Mouse (Mus musculus) right cerebral cortex, postnatal 10 days (tissue): ENCODE data around the gene Zfp113.
"Not testable (repeated sequence)": the region's sequence is repeated elsewhere in the genome, so short reads cannot be mapped to it uniquely, and the experiment has no call there.

ENCODE experiments used
- DNase-seq, 2 experiments: peaks; one replicate each; pipeline ENCODE4 v3.0.0; 2021; ENCODE audit warnings: low spot score in 2 of 2

The Zfp113 gene

GRCm38 (mm10) chr5:138137935-138138549 is 17.5 kb downstream of the Zfp113 start:
- DNase-seq: peak in 1 of 2 experiments; percentile 36

DNA sequence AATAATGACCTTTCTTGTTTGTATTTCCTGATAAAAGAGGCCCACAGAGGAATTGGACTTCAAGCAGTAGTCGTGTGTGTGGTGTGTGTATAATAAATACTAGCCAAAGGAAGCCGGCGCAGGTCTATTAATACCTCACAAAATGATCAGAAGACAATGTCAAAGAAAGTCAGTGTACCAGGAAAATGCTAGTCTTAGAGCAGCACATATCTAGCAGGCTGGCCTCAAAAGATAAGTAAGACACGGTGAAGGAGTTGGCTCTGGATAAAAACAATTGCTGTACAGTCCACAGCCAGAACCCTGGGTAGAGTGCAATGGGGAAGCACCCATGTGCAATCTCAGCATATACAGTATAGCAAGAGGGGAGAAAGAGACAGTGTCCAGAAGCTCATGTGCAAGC is 18.3 kb downstream of the Zfp113 start:
- no peak for DNase-seq

DNA sequence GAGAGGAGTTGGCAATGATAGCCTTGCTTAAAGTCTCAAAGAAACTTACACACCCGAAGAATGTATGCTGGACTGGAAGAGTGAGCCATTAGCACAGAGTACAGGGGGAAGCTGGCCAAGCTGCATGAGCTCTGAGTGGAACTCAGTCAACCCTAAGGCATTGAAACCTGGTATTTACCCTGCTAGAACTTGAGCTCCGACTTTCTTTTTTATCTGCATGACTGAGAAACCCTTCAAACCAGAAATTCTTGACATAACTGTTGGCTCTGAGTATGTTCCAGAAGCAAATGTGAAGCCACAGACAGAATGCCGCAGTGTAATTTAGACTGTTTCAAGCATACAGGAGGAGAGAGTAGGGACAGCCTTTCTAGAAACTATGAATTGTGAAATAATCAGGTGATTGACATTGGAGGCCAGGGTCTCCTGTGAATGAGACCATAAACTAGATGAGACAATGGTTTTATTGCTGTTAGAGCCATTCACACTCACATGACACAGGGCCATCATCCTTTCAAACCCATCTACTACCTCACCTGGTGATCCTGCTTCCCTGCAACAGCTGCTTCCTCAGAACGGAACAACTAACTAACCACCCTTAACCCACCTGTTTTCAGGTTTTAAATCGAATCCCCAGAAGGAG is 23.0 kb downstream of the Zfp113 start:
- DNase-seq: no peak

DNA sequence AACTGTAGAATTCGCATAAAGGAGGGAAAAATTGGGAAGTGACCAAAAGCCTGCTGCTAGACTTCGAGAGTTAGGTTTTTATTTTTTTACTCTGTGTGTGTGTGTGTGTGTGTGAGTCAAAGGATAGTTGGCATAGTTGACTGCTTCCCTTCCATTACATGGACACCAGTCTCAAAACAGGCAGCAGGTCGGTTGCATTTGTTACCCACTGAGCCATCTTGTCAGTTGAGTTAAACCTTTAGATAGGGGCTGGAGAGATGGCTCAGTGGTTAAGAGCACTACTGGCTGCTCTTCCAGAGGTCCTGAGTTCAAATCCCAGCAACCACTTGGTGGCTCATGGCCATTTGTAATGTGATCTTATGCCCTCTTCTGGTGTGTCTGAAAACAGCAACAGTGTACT is 37.5 kb downstream of the Zfp113 start:
- no peak for DNase-seq

DNA sequence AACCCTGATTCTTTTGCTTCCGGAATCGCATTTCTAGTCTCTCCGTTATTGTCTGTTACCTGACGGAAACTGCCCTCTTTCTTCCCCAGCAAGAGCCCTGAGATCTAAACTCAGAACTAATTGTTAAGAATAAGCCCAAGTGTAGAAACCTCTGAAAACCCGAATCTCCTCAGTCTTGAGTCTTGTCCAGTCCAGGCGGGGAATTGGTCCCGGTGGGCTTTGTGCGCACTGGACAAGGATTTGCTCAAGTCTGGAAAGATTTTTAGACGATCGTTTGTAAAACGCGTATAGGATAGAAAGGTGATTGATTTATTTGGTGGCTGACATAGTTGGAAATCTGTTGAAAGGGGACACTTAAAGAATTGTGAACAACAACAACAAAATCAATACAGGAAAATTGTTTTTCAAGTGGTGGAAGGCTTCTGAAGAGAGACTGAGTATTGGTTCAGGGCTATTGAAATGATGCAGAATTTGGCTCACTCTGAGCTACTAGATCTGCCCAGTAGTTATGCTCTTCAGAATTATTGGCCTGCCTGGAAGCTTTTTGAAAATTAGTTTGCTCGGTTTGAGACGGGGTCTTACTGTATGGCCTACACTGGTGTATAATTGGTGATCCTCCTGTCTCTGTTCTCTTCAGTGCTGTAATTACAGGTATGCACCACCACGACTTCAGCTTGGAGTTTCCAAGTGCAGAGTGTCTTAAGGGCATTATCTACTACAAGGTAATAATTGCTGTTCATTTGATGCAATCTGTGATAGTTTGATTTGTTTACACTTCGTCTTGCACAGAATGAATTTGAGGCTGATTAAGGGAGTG is 38.1 kb downstream of the Zfp113 start:
- DNase-seq: no peak

DNA sequence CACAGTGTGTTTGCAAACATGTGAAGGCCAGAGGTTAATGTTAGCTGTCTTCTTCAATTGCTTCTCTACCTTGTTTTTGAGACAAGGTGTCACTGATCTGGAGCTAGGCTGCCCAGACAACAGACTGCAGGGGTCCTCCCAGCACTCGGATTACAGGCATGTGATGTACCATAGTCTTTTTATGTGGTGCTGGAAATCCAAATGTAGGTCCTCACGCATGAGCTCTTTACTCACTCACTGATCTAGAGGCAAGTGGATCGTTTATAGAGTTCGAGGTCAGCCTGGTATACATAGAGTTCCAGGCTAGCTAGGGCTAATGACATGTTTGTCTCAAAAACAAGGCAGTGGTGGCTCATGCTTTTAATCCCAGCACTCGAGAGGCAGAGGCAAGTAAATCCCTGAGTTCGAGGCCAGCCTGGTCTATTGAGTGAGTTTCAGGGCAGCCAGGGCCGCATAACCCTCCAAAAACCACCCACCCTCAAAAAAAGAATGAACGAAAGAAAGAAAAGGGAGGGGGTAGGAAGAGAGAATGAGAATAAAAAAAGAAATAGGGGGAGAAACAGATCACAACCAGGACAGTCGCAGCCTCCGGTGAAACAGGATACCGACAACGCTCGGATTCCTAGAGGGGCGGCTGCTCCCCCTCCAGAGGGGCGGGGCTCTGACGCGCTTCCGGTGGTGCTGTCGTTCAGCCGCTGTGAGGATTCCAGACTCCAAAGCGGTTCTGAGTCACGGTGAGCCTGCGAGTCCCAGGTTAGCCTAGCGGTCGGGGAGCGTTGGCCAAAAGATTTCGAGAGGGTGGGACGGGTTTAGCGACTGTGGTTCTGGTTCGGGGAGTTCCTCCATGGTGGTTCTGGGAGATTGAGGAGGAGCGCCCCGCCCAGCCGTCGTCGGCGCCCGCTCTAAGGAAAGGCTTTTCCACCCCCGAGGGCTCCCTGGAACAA is 39.0 kb downstream of the Zfp113 start, which contains the start of gene Zscan21:
Gene Zscan21 (plus strand): TSS at position 649 of the 944 bp plus-strand sequence.
- DNase-seq: peak; percentile 92 to 93

DNA sequence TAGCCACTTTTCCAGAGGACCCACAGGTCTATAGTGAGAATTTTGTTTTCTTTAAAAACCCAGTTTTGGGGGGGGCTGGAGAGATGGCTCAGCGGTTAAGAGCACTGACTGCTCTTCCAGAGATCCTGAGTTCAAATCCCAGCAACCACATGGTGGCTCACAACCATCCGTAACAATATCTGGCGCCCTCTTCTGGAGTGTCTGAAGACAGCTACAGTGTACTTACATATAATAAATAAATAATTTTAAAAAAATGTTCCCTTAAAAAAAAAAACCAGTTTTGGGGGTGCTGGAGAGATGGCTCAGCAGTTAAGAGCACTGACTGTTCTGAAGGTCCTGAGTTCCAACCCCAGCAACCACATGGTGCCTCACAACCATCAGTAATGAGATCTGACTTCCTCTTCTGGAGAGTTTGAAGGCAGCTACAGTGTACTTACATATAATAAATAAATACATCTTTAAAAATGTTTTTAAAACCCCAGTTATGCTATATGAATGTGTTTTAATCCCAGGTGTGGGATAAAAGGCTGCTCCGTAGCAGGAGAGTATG is 45.6 kb downstream of the Zfp113 start:
- not testable (repeated sequence) for DNase-seq

DNA sequence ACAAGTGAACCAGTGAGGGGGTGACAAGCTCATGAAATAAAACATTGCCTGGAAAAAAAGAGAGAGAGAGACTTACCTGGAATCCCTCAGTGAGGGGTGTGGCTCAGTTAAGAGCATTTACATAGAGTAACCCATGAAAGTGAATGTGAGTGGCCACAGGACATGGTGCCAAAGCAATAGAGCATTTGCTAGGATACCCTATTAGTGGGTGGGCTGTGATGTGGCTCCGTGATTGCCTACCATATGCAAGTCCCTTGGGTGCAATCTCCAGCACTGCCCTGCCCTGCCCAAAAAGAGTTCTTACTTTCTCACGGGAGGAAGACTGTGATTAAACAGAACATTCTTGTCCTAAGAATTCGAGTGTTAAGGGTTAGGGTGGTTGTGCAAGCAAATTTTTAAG is 48.4 kb downstream of the Zfp113 start:
- no peak for DNase-seq

DNA sequence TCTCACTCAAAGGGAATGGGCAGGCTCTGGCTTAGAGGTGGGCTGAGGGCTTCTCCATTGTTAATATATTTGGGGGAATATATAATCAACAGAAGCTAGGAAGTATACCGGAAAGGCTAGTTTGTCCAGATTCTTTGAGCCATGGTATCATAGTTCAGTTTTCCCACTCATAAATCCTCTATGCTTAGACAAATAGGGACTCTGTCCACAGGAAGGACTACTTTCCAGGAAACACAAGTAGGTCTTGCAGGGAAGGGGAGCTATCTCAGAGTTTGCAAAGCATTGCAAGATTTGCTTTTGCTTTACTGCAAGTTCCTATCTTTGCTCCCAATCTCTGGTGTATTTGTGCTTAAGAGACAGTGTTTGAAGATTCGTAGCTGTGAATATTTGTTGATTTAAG is 50.6 kb downstream of the Zfp113 start:
- no peak for DNase-seq

- DNase-seq: no peak
Observed at GRCm38 (mm10) chr5:138094474-138094873, 61.1 kb downstream of the Zfp113 start.

DNA sequence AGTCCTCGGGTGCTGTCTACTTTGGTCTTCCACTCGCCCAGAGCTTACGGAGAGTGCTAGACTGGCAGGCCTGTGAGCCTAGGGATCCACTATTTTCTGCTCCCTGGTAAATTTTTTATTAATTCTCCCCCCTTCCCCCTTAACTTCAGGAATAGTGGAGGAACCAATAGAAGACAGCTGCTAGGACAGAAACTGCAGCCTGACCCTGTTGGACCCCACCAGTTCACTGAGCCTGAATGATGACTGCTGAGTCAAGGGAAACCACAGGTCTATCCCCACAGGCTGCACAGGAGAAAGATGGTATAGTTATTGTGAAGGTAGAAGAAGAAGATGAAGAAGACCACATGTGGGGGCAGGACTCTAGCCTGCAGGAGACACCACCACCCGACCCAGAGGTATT is 62.8 kb downstream of the Zfp113 start:
- DNase-seq: no peak

DNA sequence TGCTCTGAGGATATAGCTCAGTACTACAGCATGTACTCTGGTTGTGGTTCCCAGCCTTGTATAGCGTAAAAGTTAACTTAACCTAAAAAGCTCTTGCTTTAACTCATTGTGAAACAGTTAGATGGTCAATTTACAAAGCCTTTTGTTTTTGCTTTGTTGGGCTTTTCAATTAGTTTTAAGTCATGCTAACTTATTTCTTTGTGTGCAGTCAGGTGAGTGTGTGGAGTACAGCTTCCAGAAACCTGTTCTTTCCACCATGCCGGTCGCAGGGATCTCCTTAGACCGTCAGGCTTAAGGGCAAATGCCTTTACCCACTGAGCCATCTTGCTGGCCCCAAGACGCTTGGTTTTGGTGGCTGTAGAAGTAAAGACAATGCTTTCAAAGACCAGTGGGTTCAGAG is 64.8 kb downstream of the Zfp113 start:
- no peak for DNase-seq

GRCm38 (mm10) chr5:138090271-138090670 is 65.3 kb downstream of the Zfp113 start:
- DNase-seq: no peak
